Mouse (Mus musculus) adrenal gland, adult 2 months (tissue): ENCODE measurements around the gene Gfy. TPM values are rescaled to one million over a fixed set of nuclear protein-coding genes. Genes with fewer than 3 reads are reported as not detected.
"Not testable (repeated sequence)": the region's sequence is repeated elsewhere in the genome, so short reads cannot be mapped to it uniquely, and the experiment has no call there.

Experiments used
- DNase-seq: peaks from one replicate; pipeline ENCODE4 v3.0.0; 2021
- polyA plus RNA-seq: library from polyadenylated mRNA; depleted of rRNA; stranded (reverse); fragments of >200 nt; gene quantifications from 2 replicates; pipeline ENCODE4 v1.2.3, GENCODE M21; 2012
- total RNA-seq, 2 experiments: library from RNA; stranded (reverse); gene quantifications; 2 replicates each; pipeline ENCODE4 v1.2.3; 2021

Gfy gene
- total and polyA plus RNA-seq, 3 experiments = not detected

- DNase-seq = no peak
These were observed 13.7 kb downstream of the Gfy start for GRCm38 (mm10) chr7:45165701-45166100.

GRCm38 (mm10) chr7:45164833-45165232 lies 14.5 kb downstream of the Gfy start:
- no peak for DNase-seq

GRCm38 (mm10) chr7:45163735-45164490 lies 15.5 kb downstream of the Gfy start, which contains the start of gene Slc17a7:
TSS of gene Slc17a7 (plus strand) at chr7:45163949.
- no peak for DNase-seq

- no peak for DNase-seq
These were observed 16.3 kb downstream of the Gfy start for GRCm38 (mm10) chr7:45162996-45163615.

GRCm38 (mm10) chr7:45162551-45162950 lies 16.8 kb downstream of the Gfy start:
- DNase-seq = no peak

GRCm38 (mm10) chr7:45161612-45162473 lies 17.5 kb downstream of the Gfy start:
- peak; percentile 90 for DNase-seq

- no peak for DNase-seq
These were observed 18.5 kb downstream of the Gfy start for GRCm38 (mm10) chr7:45160866-45161265.

- no peak for DNase-seq
These were observed 19.0 kb downstream of the Gfy start for GRCm38 (mm10) chr7:45160316-45160800.

- DNase-seq = no peak
These were observed 20.4 kb downstream of the Gfy start for GRCm38 (mm10) chr7:45158991-45159390.

- DNase-seq = no peak
These were observed 21.9 kb downstream of the Gfy start for GRCm38 (mm10) chr7:45157459-45157858.

- DNase-seq = no peak
These were observed 23.2 kb downstream of the Gfy start for GRCm38 (mm10) chr7:45156206-45156605.

- no peak for DNase-seq
These were observed 23.8 kb downstream of the Gfy start for GRCm38 (mm10) chr7:45155590-45155989.

- DNase-seq = peak; percentile 48
These were observed 24.3 kb downstream of the Gfy start for GRCm38 (mm10) chr7:45154993-45155514.

- DNase-seq = peak; percentile 97
These were observed 25.0 kb downstream of the Gfy start, which contains the start of the genes Pih1d1 and Aldh16a1 for GRCm38 (mm10) chr7:45154096-45154992. TSS of gene Pih1d1 (plus strand) at chr7:45154303. TSS of gene Aldh16a1 (minus strand) at chr7:45154584.

GRCm38 (mm10) chr7:45153586-45153985 lies 25.8 kb downstream of the Gfy start:
- DNase-seq = no peak

- not testable (repeated sequence) for DNase-seq
These were observed 26.3 kb downstream of the Gfy start for GRCm38 (mm10) chr7:45153052-45153451.

- DNase-seq = no peak
These were observed 28.1 kb downstream of the Gfy start for GRCm38 (mm10) chr7:45151303-45151702.

GRCm38 (mm10) chr7:45150321-45150720 lies 29.0 kb downstream of the Gfy start:
- no peak for DNase-seq

GRCm38 (mm10) chr7:45149545-45149944 lies 29.8 kb downstream of the Gfy start:
- DNase-seq = no peak

GRCm38 (mm10) chr7:45148534-45149098 lies 30.8 kb downstream of the Gfy start:
- DNase-seq = no peak

- no peak for DNase-seq
These were observed 31.5 kb downstream of the Gfy start for GRCm38 (mm10) chr7:45147899-45148298.
